Mouse (Mus musculus): Measurements from ENCODE around the gene Ankrd11. TPM values are rescaled to one million over a fixed set of nuclear protein-coding genes. Genes with fewer than 3 reads are reported as not detected.

Ankrd11 gene
- polyA plus RNA-seq, 1 experiment from 2014 or later = 39.6 TPM

DNA sequence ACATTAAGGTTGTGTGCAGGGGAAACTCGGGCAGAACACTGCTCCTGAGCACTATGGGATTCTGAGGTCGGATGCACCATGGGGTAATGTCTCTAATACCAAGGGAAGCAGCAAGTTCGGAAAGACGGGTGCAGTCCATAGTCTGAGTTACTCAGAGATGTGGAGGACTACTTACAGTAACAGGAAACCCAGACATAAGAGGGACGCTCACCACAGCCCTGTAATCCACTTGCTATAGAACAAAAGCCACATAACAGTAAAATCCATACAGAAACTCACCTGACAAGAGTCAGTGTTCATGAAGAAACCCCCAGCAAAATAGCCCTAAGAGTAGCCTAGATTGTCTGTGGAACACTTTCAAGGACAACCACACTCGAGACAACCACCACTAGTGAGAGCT, 118.0 kb downstream of the Ankrd11 start:
- 42% methylated on average over 6 of the region's 6 CpGs for WGBS
- H3K9ac ChIP-seq = 0 out of 2 replicates have a peak overlapping the region, but pooled peaks have one; percentile 11

DNA sequence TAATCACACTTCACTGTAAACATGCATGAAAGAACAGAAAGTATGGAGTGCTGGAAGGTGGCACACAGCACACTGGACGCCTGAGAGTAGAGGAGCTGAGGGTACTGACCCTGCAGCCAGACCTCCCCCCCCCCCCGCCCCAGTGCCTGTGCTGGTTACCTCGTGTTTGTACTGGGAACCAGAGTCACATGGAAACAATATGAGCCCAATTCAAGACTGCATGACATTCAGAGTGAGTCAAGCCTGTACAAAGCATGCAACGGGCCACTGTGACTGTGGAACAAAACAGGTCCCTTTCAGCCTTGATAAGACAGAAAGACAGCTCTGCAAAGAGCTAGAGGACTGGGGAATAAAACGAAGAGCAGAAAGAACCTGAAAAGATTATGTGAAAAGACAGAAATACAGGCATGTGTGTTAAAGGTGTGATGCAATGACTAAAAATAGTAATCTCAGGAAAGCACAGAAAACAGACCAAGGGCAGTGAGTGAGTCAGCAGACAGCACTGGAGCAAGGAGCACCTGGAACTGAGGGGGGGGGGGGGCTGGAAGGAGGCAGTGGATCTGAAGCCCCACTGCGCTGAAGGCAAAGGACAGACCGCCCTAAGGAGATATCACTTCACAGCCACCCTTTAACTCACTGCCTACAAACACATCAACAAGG, 118.5 kb downstream of the Ankrd11 start:
- 0 out of 2 replicates have a peak overlapping the region, but pooled peaks have one; percentile 11 for H3K9ac ChIP-seq
- H3K4me3 ChIP-seq = no peak overlapping the region
- H3K27me3 ChIP-seq = no peaks in the 10 kb centered on the region
- 22% methylated on average over 7 of the region's 7 CpGs for WGBS
- H3K4me2 ChIP-seq = peak overlapping the region; percentile 10
- H3K4me1 ChIP-seq (replicated peaks) = peaks cover 84% of the 10 kb centered on the region
- H3K36me3 ChIP-seq = no peaks in the 10 kb centered on the region
- no peaks in the 10 kb centered on the region for H3K9me3 ChIP-seq (replicated peaks)
- no peak for ATAC-seq (replicated peaks; ENCODE audit: insufficient number of reproducible peaks, insufficient read depth, low FRiP score, low read depth)
- peak overlapping the region; percentile 65 for H3K27ac ChIP-seq

More for the DNA sequence above, 118.0 kb downstream of the Ankrd11 start:
- H3K9me3 ChIP-seq (replicated peaks) = no peaks in the 10 kb centered on the region
- H3K27me3 ChIP-seq = no peaks in the 10 kb centered on the region
- peak overlapping the region; percentile 65 for H3K27ac ChIP-seq
- H3K4me1 ChIP-seq (replicated peaks) = peaks cover 79% of the 10 kb centered on the region
- peak overlapping the region; percentile 10 for H3K4me2 ChIP-seq
- no peak overlapping the region for H3K4me3 ChIP-seq
- no peaks in the 10 kb centered on the region for H3K36me3 ChIP-seq
- no peak for ATAC-seq (replicated peaks; ENCODE audit: insufficient number of reproducible peaks, insufficient read depth, low FRiP score, low read depth)

DNA sequence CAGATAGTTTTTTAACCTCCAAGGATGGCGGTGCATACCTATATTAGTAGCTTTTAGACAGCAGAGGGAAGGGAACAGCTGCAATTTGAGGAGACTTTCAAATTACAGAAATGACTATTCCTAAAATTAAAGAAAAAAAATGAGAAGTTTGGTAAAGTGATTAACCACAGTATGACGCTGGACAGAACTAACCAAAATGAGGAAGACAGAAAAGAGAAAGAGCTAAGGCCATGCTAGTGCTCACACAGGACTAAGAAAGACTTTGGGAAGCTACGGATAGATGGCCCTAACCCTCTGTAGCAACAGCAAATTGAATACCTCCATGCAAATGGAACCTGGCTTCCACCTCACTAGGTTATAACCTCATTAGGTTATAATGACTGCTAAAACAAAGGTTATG, 119.1 kb downstream of the Ankrd11 start:
- Histone ChIP-seq H3K27me3 (no peaks in the 10 kb centered on the region), H3K27ac (peak overlapping the region; percentile 65; the same call in 1 of the 2 replicates), H3K4me2 (no peak overlapping the region), H3K9ac (no peak overlapping the region), H3K4me3 (no peak overlapping the region), H3K4me1 (replicated peaks) (peaks cover 87% of the 10 kb centered on the region), H3K36me3 (no peaks in the 10 kb centered on the region), H3K9me3 (replicated peaks) (no peaks in the 10 kb centered on the region)
- WGBS = 72% methylated on average over 3 of the region's 3 CpGs
- no peak for ATAC-seq (replicated peaks; ENCODE audit: insufficient number of reproducible peaks, insufficient read depth, low FRiP score, low read depth)

DNA sequence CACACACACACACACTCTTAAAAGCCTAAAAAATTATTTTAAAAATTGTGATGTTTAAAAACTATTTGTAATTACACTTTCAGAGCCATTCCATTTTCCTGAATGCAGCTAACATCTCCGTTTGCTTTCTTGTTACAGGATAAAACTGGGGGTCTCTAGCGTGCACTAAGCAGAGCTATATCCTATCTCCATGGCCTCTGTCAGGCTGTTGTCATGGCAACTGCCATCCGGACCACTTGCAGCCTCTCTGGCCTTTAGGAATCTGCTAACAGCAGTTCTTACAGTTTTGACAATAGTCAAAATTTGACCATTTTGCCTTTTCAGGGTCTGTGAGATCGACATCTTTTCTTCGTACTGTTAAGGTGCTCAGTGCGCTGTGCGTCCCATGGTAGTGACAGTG, 121.2 kb downstream of the Ankrd11 start:
- Histone ChIP-seq H3K27ac (no peak overlapping the region), H3K9me3 (replicated peaks) (no peaks in the 10 kb centered on the region), H3K36me3 (no peaks in the 10 kb centered on the region), H3K4me2 (no peak overlapping the region), H3K4me3 (no peak overlapping the region), H3K4me1 (replicated peaks) (peaks cover 97% of the 10 kb centered on the region), H3K27me3 (no peaks in the 10 kb centered on the region), H3K9ac (no peak overlapping the region)
- ATAC-seq (replicated peaks; ENCODE audit: insufficient number of reproducible peaks, insufficient read depth, low FRiP score, low read depth) = no peak
- WGBS = 79% methylated on average over 7 of the region's 7 CpGs

DNA sequence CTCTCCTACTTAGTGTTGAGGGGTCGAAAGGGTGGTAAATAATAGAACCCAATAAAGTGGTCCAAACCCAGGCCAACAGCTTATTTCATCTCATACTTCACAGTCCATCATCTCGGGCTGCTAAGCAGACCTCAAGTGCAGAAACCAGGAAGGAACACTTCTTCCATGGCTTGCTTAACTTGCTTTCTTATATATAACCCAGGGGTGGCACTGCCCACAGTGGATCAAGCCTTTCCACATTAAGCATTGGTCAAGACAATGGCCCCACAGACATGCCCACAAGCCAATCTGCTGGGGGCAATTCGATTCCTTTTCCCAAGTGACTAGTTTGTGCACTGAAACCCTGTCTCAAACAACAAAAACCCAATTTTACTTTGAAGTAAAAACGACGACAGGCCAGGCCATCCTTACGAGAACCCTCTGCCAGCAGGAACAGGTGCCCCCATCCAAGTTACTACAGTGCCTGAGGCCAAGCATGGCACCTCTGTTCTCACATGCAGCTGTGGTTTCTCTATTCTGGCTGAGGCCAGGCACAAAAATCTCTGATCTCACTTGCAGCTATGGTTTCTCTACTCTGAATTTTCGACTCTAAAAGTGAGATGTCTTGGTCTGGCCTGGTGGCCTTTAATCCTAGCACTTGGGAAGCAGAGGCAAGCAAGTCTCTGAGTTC, 123.5 kb downstream of the Ankrd11 start:
- H3K27ac ChIP-seq = peak overlapping the region; percentile 91
- no peaks in the 10 kb centered on the region for H3K9me3 ChIP-seq (replicated peaks)
- H3K36me3 ChIP-seq = 0 out of 2 replicates have a peak, but pooled peaks cover 4% of the 10 kb centered on the region
- no peak for ATAC-seq (replicated peaks; ENCODE audit: insufficient number of reproducible peaks, insufficient read depth, low FRiP score, low read depth)
- H3K4me3 ChIP-seq = no peak overlapping the region
- H3K9ac ChIP-seq = no peak overlapping the region
- 58% methylated on average over 7 of the region's 7 CpGs for WGBS
- no peaks in the 10 kb centered on the region for H3K27me3 ChIP-seq
- peaks cover 89% of the 10 kb centered on the region for H3K4me1 ChIP-seq (replicated peaks)
- peak overlapping the region; percentile 47 for H3K4me2 ChIP-seq

DNA sequence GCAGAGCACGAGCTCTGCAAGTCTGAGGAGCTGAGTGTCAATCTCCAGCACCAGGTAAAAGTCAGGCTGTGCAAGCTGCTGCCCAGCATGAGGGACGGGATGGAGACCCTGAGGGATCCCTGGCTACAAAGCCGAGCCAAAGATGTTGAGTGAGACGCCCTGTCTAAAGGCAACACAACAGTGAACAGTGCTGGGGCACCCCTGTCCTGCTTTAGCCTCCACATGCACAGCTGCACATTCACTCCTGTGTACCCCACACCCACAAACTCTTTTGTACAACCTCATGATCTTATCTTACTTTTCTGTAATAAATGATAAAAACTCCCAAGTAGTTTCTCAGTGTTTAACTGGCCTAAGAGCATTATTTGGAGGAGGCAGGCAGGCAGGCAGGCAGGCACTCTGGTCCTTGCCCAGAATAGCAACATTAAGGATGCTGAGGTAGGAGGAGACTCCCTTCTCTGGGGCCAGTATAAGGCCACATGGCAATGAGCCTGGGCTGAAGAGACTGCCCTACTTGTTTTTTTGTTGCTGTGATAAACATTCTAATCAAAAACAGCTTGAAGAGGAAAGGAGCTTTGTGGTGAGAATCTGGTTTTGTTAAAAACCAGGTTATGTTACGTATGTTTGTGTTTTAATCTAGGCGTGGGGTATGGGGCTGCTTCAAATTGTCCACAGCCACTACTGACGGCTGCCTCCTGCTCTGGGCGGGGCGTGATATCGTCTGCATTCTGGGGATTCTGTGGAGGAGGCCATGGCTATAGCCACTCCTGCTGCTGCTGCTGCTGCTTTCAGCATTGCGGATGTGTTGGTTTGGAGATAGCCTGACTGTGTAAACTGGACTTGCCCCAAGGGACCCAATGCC, 124.3 kb downstream of the Ankrd11 start:
- Histone ChIP-seq H3K9ac (no peak overlapping the region), H3K4me3 (peak overlapping the region; percentile 12; the same call in 1 of the 2 replicates), H3K4me2 (peak overlapping the region; percentile 47), H3K9me3 (replicated peaks) (no peaks in the 10 kb centered on the region), H3K27me3 (no peaks in the 10 kb centered on the region), H3K4me1 (replicated peaks) (peaks cover 81% of the 10 kb centered on the region), H3K27ac (peak overlapping the region; percentile 91), H3K36me3 (0 out of 2 replicates have a peak, but pooled peaks cover 4% of the 10 kb centered on the region)
- 19% methylated on average over 11 of the region's 11 CpGs for WGBS
- peak; percentile 83 for ATAC-seq (replicated peaks; ENCODE audit: insufficient number of reproducible peaks, insufficient read depth, low FRiP score, low read depth)

DNA sequence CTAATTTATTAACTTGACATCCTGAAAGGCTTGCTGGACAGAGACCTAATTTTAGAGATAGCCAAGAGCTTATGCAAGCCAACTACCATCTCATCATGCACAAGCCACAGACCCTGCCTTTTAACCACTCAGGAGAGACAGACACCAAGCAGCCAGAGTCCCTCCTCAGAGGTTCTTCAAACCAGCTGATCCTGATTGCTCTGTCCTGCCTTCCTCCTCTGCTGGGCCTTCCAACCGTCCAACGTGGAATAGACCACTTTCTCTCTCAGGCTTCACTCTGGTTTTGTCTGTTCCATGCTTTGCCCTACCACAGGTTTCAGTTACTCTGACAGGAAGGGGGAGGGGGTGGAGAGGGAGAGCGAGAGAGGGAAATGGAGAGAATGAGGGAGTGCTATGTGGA, 125.3 kb downstream of the Ankrd11 start:
- Histone ChIP-seq H3K9me3 (replicated peaks) (no peaks in the 10 kb centered on the region), H3K27me3 (no peaks in the 10 kb centered on the region), H3K9ac (no peak overlapping the region), H3K4me2 (0 out of 2 replicates have a peak overlapping the region, but pooled peaks have one; percentile 2), H3K4me3 (no peak overlapping the region), H3K27ac (peak overlapping the region; percentile 91), H3K36me3 (0 out of 2 replicates have a peak, but pooled peaks cover 4% of the 10 kb centered on the region), H3K4me1 (replicated peaks) (peaks cover 71% of the 10 kb centered on the region)
- WGBS = 28% methylated on average over 3 of the region's 3 CpGs
- ATAC-seq (replicated peaks; ENCODE audit: insufficient number of reproducible peaks, insufficient read depth, low FRiP score, low read depth) = no peak

DNA sequence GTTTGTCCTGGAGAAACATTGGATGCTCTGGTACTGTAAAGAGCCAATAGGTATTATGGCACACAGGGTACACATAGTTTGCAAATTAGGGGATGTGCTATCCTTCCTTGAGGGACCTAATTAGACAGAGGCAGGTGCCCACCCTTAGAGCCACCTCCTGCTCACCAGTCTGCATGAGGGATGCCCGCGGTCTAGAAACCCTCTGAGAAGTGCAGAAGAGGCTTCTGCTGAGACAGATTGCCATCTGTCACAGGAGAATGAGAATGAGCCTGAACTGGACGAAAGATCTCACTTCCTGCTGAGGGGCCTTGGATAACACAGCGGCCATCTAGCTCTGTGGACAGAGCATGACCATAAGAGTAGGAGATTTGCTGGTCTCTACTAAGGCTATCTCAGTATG, 129.2 kb downstream of the Ankrd11 start:
- no peak for ATAC-seq (replicated peaks; ENCODE audit: insufficient number of reproducible peaks, insufficient read depth, low FRiP score, low read depth)
- Histone ChIP-seq H3K9ac (no peak overlapping the region), H3K4me1 (replicated peaks) (peaks cover 33% of the 10 kb centered on the region), H3K4me2 (no peak overlapping the region), H3K36me3 (peaks cover 12% of the 10 kb centered on the region), H3K9me3 (replicated peaks) (no peaks in the 10 kb centered on the region), H3K4me3 (no peak overlapping the region), H3K27me3 (no peaks in the 10 kb centered on the region), H3K27ac (no peak overlapping the region)
- WGBS = 89% methylated on average over 4 of the region's 4 CpGs

DNA sequence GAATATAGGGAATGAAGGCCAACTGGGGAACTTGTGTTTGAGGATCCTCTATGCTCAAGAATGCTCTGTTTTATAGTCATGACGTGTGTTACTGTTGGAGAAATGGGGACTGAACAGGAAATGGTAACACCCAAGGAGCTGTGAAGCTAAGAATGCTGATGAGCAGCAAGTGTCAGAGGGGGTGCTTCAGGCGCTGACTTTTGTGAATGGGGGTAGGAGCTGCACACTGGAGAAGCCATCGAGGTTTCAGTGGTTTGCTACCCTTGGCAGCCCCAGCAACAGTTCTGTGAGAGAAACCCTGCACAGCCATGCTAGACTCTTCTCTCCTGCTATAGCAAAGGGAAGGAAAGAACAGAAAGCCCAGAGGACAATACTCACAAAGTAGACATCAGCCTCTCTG, 129.9 kb downstream of the Ankrd11 start:
- no peak for ATAC-seq (replicated peaks; ENCODE audit: insufficient number of reproducible peaks, insufficient read depth, low FRiP score, low read depth)
- H3K27ac ChIP-seq = no peak overlapping the region
- peaks cover 26% of the 10 kb centered on the region for H3K4me1 ChIP-seq (replicated peaks)
- H3K4me3 ChIP-seq = no peak overlapping the region
- H3K9me3 ChIP-seq (replicated peaks) = no peaks in the 10 kb centered on the region
- H3K27me3 ChIP-seq = no peaks in the 10 kb centered on the region
- H3K4me2 ChIP-seq = no peak overlapping the region
- peaks cover 16% of the 10 kb centered on the region for H3K36me3 ChIP-seq
- WGBS = 76% methylated on average over 3 of the region's 3 CpGs
- no peak overlapping the region for H3K9ac ChIP-seq

DNA sequence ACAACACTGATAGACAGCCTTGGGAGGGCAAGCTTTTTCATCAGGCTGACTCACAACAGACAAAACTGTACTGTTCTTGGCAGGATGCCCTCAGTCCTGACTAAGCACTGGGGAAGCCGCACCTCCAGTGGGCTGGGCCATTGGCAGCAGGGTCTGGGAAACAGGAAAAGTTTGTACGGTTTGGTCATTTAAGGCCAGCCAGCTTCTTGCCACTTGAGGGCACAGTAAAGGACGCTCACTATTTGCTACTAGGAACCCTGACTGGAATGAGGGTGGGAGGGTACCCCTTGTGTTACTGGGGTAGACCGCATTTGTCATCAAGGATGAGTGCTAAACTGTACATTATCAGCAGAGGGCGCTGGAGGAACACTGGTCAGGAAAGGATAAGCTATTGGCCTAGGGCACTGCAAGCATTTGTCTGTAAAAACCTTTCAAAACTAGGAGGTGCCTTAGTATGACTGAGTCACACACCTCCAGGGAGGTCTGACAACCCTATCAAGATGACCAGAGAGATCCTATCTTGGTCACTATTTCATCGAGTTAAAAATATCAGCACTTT, 135.5 kb downstream of the Ankrd11 start:
- H3K9ac ChIP-seq = no peak overlapping the region
- H3K4me3 ChIP-seq = peak overlapping the region; percentile 29

DNA sequence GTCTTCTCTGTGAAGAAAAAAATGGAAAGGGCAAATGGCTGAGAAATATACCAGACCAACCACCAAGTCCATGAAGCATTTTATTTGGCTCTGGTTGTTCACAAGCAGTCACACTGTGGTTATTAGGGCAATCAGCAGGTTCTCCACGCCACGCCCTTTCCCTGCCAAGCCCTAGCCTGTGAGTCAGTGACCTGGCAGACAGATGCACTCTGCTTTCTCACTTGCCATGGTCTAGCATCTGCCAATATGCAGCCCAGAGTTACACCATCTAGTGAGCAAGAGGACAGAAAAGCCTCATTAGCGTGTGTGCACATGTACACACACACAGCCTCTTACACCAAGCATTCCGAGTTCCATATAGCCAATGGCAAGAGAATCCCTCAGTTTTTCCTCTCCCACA, 136.7 kb downstream of the Ankrd11 start:
- Histone ChIP-seq H3K27ac (no peak overlapping the region), H3K4me2 (no peak overlapping the region), H3K4me1 (replicated peaks) (peaks cover 23% of the 10 kb centered on the region), H3K36me3 (peaks cover 12% of the 10 kb centered on the region), H3K9ac (no peak overlapping the region), H3K9me3 (replicated peaks) (no peaks in the 10 kb centered on the region), H3K27me3 (no peaks in the 10 kb centered on the region), H3K4me3 (no peak overlapping the region)
- WGBS = 91% methylated on average over 4 of the region's 4 CpGs
- no peak for ATAC-seq (replicated peaks; ENCODE audit: insufficient number of reproducible peaks, insufficient read depth, low FRiP score, low read depth)

More for the DNA sequence above, 135.5 kb downstream of the Ankrd11 start:
- ATAC-seq (replicated peaks; ENCODE audit: insufficient number of reproducible peaks, insufficient read depth, low FRiP score, low read depth) = peak; percentile 86
- Histone ChIP-seq H3K4me2 (peak overlapping the region; percentile 56), H3K36me3 (peaks cover 12% of the 10 kb centered on the region), H3K9me3 (replicated peaks) (no peaks in the 10 kb centered on the region), H3K27ac (peak overlapping the region; percentile 60), H3K4me1 (replicated peaks) (peaks cover 23% of the 10 kb centered on the region), H3K27me3 (no peaks in the 10 kb centered on the region)
- 15% methylated on average over 6 of the region's 6 CpGs for WGBS
